Mouse (Mus musculus): ENCODE results near the gene Kcnk15.

- TF ChIP-seq CTCF (IDR thresholded peaks at IDR 0.05; ENCODE audit: extremely low read depth, insufficient read length, insufficient replicate concordance, low read depth, low read length) (no peak), POLR2A (IDR thresholded peaks at IDR 0.05; ENCODE audit: low read depth, low read length) (no peak)
Observed at GRCm38 (mm10) chr2:163874877-163875276, 21.4 kb downstream of the Kcnk15 start.

Measured in small intestine, adult 2 months (tissue).